Mouse (Mus musculus) ovary, postnatal 14 days (tissue): ENCODE data around the gene Anxa6.

Experiments used
- DNase-seq: peaks from one replicate; pipeline ENCODE4 v3.0.0; 2022; ENCODE audit warnings: low spot score

The Anxa6 gene

DNA sequence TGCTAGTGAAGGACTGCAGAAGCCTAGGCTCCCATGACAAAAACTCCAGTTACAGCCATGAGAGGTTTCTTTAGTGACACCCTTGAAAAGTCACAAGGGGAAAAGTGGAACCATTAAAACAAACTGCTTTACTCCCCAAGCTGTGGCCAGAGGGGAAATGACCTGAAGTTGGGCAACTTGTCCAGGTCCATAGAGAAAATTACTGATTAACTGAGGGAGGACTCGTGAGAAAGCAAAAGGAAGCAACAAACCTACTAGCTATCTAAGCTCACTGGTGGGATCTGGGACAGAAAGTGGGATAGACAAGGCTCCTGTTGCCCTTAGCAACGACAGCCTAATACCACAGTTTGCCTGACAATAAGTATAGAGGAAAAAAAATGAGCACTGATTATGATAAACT, 4.7 kb downstream of the Anxa6 start:
- DNase-seq = no peak

- DNase-seq = no peak
These were observed 5.9 kb downstream of the Anxa6 start for GRCm38 (mm10) chr11:55027204-55027855.

GRCm38 (mm10) chr11:55025896-55026295, 7.3 kb downstream of the Anxa6 start:
- no peak for DNase-seq

- no peak for DNase-seq
These were observed 9.7 kb downstream of the Anxa6 start for GRCm38 (mm10) chr11:55023583-55023982.

GRCm38 (mm10) chr11:55023049-55023564, 10.1 kb downstream of the Anxa6 start:
- peak; percentile 88 for DNase-seq

DNA sequence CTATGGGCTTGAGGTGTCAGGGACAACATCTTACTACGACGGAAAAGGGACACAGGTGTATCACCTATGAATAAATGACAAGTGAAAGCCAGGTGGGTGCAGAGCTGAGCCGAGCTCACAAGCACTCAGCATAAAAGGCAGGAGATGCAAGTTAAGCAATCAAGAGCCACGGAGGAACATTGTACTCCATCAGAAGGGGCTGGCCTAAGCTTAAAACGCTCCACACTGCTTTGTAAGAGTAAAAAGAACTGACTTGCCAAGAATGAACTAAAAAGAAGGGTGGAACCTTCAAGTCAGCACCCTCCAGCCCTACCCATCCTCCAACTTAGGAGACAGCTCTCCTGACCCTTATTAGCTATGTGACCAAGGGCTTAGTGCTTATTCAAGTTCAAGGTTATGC, 10.7 kb downstream of the Anxa6 start:
- no peak for DNase-seq

DNA sequence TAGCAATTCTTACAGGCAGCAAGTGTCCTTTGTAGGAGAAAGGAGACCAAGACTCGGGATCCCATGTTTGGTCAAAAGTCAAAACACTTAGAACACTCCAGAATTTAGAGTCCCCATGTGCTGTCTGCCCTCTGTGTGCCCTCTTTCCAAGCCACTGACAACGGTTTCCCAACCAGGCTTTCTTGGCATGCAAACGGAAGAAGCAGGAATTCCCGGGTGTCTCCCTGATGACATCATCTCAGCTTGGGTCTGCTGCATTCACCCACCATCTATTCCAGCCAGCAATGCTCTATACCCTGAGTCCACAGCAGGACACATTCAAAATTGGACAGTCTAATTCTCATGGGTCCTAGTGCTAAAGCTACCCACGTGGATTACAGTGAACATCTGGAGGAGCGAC, 11.4 kb downstream of the Anxa6 start:
- DNase-seq = no peak

DNA sequence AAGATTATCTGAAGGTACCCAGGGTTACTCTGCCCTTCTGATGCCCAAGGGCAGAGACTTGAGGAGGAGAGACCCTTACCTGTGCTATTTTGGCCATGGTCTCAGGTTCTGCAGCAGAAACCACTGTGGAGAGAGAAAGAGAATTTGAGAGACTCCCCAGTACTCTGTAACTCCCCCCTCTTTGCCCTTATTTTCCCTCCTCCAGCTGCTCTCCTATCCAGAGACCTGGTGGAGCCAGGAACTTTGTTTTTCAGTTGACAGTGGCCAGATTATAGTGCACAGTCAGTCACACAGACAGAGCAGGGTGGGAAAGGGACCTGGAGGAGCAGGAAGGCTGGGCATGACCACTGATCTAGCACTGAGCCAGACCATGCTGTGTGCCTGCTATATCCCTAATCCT, 11.8 kb downstream of the Anxa6 start:
- DNase-seq = no peak

GRCm38 (mm10) chr11:55019711-55020110, 13.5 kb downstream of the Anxa6 start:
- no peak for DNase-seq

DNA sequence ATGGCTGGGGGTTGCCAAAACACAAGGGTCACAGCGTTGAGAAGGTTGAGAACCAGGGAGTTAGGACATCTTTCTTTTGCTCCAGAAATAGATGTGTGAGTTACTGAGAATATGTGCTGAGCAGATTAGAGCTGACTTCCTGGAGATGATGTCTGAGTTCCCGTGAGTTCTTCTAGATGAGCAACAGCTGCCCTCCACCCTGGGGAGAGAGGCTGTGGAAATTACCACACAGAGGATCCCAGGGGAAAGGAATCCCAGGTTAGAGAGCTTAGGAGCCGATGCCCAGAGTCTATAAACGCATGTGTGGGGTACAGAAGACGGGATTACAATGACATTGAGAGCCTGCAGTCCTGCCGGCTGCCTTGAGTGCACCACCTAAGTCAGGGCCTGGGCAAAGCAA, 15.2 kb downstream of the Anxa6 start:
- no peak for DNase-seq

GRCm38 (mm10) chr11:55017201-55017600, 16.0 kb downstream of the Anxa6 start:
- DNase-seq = no peak

DNA sequence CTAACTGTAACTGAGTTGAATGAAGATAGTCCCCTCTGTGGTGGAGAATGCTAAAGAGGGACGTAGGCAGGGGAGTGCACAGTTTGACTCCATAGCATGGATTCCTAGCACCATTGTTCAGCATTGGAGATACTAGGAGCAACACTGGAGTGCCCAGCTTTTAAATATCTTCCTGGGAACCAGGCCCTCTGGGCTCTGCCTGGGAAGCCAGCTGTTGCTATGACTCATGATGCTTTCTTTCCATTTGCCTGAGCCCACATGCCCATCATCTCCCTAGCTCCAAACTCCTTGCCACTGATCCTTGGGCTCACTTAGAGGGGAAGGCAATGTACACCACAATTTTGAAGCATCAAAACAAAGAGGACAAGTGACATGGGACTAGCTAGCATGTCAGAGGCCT, 16.5 kb downstream of the Anxa6 start:
- no peak for DNase-seq

GRCm38 (mm10) chr11:55015831-55016241, 17.4 kb downstream of the Anxa6 start:
- DNase-seq = no peak

DNA sequence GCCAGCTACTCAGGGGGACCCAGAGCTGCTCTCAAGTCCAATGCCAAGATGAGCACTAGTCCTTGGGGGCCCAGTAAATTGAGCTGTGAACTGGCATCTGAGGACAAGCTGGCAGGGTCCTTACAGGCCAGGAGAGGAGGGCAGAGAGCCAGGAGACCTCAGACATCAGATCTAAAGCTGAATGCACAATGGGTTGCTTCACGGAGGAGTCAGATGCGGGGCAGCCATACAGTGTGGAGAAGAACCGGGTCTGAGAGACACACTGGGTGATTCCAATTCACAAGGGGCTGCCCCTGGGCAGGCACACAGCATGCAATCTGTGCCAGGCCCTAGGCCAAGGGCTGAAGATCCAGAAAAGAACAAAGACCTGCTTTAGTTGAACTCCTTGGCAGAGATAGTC, 18.0 kb downstream of the Anxa6 start:
- no peak for DNase-seq

- DNase-seq = no peak
These were observed 19.4 kb downstream of the Anxa6 start for GRCm38 (mm10) chr11:55013802-55014201.

DNA sequence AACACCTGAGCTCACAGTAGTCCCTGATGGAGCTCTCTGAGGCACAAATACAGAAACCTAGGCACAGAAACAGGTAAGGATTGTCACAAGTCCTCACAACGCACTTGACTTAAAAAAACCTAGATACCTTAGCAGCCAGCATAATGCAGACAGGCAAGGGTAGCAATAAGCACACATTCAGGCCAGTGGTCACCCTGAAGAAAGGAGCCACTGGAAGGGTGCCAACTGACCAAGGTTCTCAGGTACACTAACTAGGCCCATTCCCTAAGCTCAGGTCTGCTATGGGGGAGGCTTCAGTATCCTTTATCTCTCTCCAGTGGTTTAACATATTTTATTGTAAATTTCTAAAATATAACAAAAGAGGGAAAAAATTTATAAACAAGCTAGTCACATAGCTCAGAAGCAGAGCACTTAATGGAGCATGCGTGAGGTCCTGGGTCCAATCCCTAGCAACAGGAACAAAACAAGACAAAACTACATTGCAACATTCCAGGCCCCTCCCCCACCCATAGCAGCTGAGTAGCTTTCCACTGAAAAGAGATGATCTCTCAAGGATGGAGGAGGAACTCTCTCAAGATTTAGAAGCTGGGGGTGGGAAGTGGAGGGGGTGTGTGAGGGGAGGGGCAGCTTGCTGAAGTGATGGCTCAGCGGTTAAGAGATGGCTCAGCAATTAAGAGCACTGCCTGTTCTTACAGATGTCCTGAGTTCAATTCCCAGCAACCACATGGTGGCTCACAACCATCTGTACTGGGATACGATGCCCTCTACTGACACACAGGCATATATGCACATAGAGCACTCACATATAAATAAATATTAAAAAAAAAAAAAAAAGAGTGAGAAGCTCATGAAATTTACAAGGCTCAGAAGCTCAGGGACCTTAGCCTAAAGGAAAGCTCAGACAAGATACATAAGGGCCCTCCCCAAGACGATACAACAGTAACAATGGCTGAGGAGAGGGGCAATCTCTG, 20.4 kb downstream of the Anxa6 start:
- DNase-seq = no peak

GRCm38 (mm10) chr11:55011440-55011839, 21.8 kb downstream of the Anxa6 start:
- DNase-seq = no peak

- DNase-seq = no peak
These were observed 25.0 kb downstream of the Anxa6 start for GRCm38 (mm10) chr11:55008230-55008629.

DNA sequence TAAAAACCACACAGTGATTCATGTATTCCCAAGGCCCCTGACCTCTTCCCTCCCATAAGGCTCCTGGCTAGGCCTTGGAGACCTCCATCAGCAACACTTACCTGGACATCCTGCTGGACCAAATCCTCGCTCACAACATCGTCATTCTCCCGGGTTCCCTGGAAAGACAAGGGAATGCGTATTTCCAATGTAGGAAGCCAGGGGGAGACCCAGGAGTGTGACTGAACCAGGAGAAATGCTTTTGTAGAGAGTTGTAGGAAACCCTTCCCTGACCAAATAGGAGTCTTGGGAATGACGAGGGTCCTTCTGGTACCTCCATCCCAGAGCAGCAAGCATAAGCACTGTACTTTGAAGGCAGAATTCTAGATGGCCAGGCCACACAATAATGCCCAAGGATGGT, 27.6 kb downstream of the Anxa6 start:
- no peak for DNase-seq

DNA sequence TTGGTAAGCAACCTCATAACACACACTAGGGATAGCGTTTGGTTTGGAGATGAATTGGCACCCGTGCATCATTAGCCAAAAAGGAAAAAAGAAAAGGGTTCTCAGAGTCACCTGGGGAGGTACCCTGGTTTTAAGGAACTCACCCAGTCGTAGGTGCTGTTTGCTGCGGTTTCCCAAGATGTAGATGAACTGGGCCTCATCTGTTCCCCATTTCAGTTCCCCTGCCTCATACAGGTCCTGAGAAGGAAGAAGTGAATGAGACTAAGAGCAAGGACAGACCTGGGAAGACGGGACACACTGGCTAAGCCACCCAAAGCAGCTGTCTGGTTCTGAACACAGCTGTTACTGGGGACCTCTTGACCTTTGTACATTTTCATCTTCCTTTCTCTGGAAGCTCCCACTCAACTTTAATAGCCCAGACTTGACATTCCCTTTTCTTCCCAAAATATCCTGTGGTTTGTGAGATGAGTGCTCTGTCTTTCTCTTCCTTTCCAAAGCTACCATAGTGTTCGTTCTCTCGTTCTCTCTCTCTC, 28.2 kb downstream of the Anxa6 start:
- DNase-seq = no peak

DNA sequence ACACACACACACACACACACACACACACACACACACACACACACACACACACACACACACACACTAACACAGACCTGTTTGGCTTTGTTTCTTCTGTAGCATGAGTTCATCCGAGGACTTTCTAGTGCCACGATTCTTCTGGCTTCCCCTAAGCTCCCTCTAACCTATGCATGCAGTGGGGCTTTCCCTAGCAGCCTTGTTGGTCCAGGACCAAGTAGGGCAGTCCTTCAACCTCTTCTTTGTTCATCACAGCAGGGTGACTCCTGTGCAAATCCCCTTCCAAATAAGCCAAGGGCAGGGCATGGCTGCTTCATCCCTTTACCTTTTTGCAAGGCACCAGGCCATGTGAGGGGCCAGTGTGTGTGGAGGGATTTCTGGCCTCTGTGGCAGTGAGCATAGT, 34.5 kb downstream of the Anxa6 start:
- no peak for DNase-seq

DNA sequence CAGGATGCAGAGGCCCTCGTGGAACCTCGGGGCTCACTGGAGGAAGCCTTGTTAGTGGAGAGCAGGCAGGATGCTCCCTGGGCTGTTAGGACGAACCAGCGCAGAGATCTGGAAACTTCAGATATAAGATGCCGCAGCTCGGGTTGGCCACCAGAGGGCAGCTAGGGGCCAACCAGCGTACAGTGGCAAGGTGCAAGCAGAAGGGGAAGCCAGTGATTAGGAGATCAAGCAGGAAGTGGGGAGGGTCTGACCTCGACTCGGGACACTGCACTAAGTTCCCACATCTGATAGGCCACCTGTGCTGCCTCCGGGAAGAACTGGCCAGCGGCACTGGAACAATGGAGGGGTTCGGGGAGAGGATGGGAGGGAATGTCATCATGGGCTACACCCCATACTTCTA, 35.0 kb downstream of the Anxa6 start:
- peak; percentile 43 for DNase-seq

DNA sequence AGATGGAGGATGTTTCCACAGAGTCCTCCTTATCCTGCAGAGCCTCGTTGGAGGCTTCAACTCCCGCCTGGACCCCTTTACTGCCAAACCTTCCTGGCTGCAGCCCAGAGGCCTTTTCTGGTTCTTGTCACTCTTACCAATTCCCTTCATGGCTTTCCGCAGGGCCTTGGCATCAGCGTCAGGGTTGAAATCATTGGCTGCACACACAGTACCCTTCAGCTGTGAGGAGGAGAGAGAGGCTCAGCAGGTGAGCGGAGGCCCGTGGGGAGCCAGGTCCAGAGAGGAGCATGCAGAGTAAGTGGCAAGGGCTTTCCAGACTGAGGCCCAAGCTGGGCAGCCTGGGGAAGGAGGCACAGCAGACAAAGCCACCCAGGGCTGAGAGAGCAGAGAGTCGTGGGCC, 37.1 kb downstream of the Anxa6 start:
- no peak for DNase-seq
